Mouse (Mus musculus): ENCODE data around the gene Wbp2. TPM values are rescaled to one million over a fixed set of nuclear protein-coding genes. Genes with fewer than 3 reads are reported as not detected.

Gene Wbp2
- polyA plus RNA-seq, 1 experiment from 2014 or later: 95.4 TPM

- no peaks in the 10 kb centered on the region for H3K27me3 ChIP-seq (ENCODE audit: control insufficient read depth, insufficient read depth, low read depth, low read length)
- 0 out of 2 replicates have a peak overlapping the region, but pooled peaks have one; percentile 0 for H3K27ac ChIP-seq (ENCODE audit: low read length)
- peak; percentile 18; the same call in 1 of the 2 replicates for ATAC-seq (ENCODE audit: low read depth)
- no peak overlapping the region for H3K4me2 ChIP-seq (ENCODE audit: low read depth, low read length)
- H3K9ac ChIP-seq (ENCODE audit: low read length): no peak overlapping the region
- peaks cover 70% of the 10 kb centered on the region for H3K36me3 ChIP-seq (ENCODE audit: control insufficient read depth, insufficient read depth, low read length)
- peaks cover 5% of the 10 kb centered on the region for H3K9me3 ChIP-seq (ENCODE audit: control insufficient read depth, low read length)
- H3K4me3 ChIP-seq (ENCODE audit: low read length): no peak overlapping the region
- no peaks in the 10 kb centered on the region for H3K4me1 ChIP-seq (replicated peaks; ENCODE audit: control insufficient read depth, insufficient read depth, low read length)
- WGBS: 73% methylated on average over 9 of the region's 9 CpGs
Measured at GRCm38 (mm10) chr11:116053510-116054229, 33.1 kb downstream of the Wbp2 start.

- no peak overlapping the region for H3K27ac ChIP-seq (ENCODE audit: low read length)
- H3K36me3 ChIP-seq (ENCODE audit: control insufficient read depth, insufficient read depth, low read length): peaks cover 64% of the 10 kb centered on the region
- H3K9me3 ChIP-seq (ENCODE audit: control insufficient read depth, low read length): peaks cover 5% of the 10 kb centered on the region
- H3K9ac ChIP-seq (ENCODE audit: low read length): no peak overlapping the region
- no peak for ATAC-seq (ENCODE audit: low read depth)
- no peak overlapping the region for H3K4me2 ChIP-seq (ENCODE audit: low read depth, low read length)
- H3K4me1 ChIP-seq (replicated peaks; ENCODE audit: control insufficient read depth, insufficient read depth, low read length): no peaks in the 10 kb centered on the region
- 82% methylated on average over 4 of the region's 4 CpGs for WGBS
- H3K27me3 ChIP-seq (ENCODE audit: control insufficient read depth, insufficient read depth, low read depth, low read length): no peaks in the 10 kb centered on the region
- H3K4me3 ChIP-seq (ENCODE audit: low read length): no peak overlapping the region
Measured at GRCm38 (mm10) chr11:116050196-116050595, 36.6 kb downstream of the Wbp2 start.

GRCm38 (mm10) chr11:116049610-116050009 is 37.2 kb downstream of the Wbp2 start:
- no peak for ATAC-seq (ENCODE audit: low read depth)
- H3K27ac ChIP-seq (ENCODE audit: low read length): no peak overlapping the region
- H3K4me3 ChIP-seq (ENCODE audit: low read length): no peak overlapping the region
- WGBS: 64% methylated on average over 2 of the region's 2 CpGs
- H3K9ac ChIP-seq (ENCODE audit: low read length): no peak overlapping the region
- no peak overlapping the region for H3K4me2 ChIP-seq (ENCODE audit: low read depth, low read length)
- peaks cover 5% of the 10 kb centered on the region for H3K9me3 ChIP-seq (ENCODE audit: control insufficient read depth, low read length)
- H3K36me3 ChIP-seq (ENCODE audit: control insufficient read depth, insufficient read depth, low read length): peaks cover 59% of the 10 kb centered on the region
- no peaks in the 10 kb centered on the region for H3K27me3 ChIP-seq (ENCODE audit: control insufficient read depth, insufficient read depth, low read depth, low read length)
- H3K4me1 ChIP-seq (replicated peaks; ENCODE audit: control insufficient read depth, insufficient read depth, low read length): no peaks in the 10 kb centered on the region

GRCm38 (mm10) chr11:116045173-116045572 is 41.6 kb downstream of the Wbp2 start:
- 92% methylated on average over 6 of the region's 6 CpGs for WGBS
- Histone ChIP-seq H3K36me3 (ENCODE audit: control insufficient read depth, insufficient read depth, low read length) (peaks cover 39% of the 10 kb centered on the region), H3K9me3 (ENCODE audit: control insufficient read depth, low read length) (peaks cover 7% of the 10 kb centered on the region)

GRCm38 (mm10) chr11:116043286-116043685 is 43.5 kb downstream of the Wbp2 start:
- Histone ChIP-seq H3K4me3 (ENCODE audit: low read length) (no peak overlapping the region), H3K4me2 (ENCODE audit: low read depth, low read length) (no peak overlapping the region), H3K36me3 (ENCODE audit: control insufficient read depth, insufficient read depth, low read length) (peaks cover 35% of the 10 kb centered on the region), H3K4me1 (replicated peaks; ENCODE audit: control insufficient read depth, insufficient read depth, low read length) (no peaks in the 10 kb centered on the region), H3K27me3 (ENCODE audit: control insufficient read depth, insufficient read depth, low read depth, low read length) (no peaks in the 10 kb centered on the region), H3K27ac (ENCODE audit: low read length) (no peak overlapping the region), H3K9me3 (ENCODE audit: control insufficient read depth, low read length) (0 out of 2 replicates have a peak, but pooled peaks cover 2% of the 10 kb centered on the region), H3K9ac (ENCODE audit: low read length) (no peak overlapping the region)
- no peak for ATAC-seq (ENCODE audit: low read depth)
- 91% methylated on average over 1 of the region's 1 CpGs for WGBS

More at GRCm38 (mm10) chr11:116045173-116045572, 41.6 kb downstream of the Wbp2 start:
- no peak overlapping the region for H3K27ac ChIP-seq (ENCODE audit: low read length)
- H3K4me3 ChIP-seq (ENCODE audit: low read length): no peak overlapping the region
- H3K9ac ChIP-seq (ENCODE audit: low read length): no peak overlapping the region
- no peaks in the 10 kb centered on the region for H3K27me3 ChIP-seq (ENCODE audit: control insufficient read depth, insufficient read depth, low read depth, low read length)
- no peak for ATAC-seq (ENCODE audit: low read depth)
- H3K4me2 ChIP-seq (ENCODE audit: low read depth, low read length): no peak overlapping the region
- H3K4me1 ChIP-seq (replicated peaks; ENCODE audit: control insufficient read depth, insufficient read depth, low read length): no peaks in the 10 kb centered on the region

- no peak for ATAC-seq (ENCODE audit: low read depth)
- Histone ChIP-seq H3K9ac (ENCODE audit: low read length) (no peak overlapping the region), H3K4me2 (ENCODE audit: low read depth, low read length) (no peak overlapping the region), H3K27me3 (ENCODE audit: control insufficient read depth, insufficient read depth, low read depth, low read length) (no peaks in the 10 kb centered on the region), H3K27ac (ENCODE audit: low read length) (no peak overlapping the region), H3K4me1 (replicated peaks; ENCODE audit: control insufficient read depth, insufficient read depth, low read length) (no peaks in the 10 kb centered on the region), H3K36me3 (ENCODE audit: control insufficient read depth, insufficient read depth, low read length) (peaks cover 28% of the 10 kb centered on the region), H3K9me3 (ENCODE audit: control insufficient read depth, low read length) (0 out of 2 replicates have a peak, but pooled peaks cover 2% of the 10 kb centered on the region), H3K4me3 (ENCODE audit: low read length) (no peak overlapping the region)
- 85% methylated on average over 5 of the region's 5 CpGs for WGBS
Measured at GRCm38 (mm10) chr11:116042372-116043138, 44.2 kb downstream of the Wbp2 start.

GRCm38 (mm10) chr11:116041833-116042232 is 45.0 kb downstream of the Wbp2 start:
- whole genome bisulfite sequencing: 96% methylated on average over 2 of the region's 2 CpGs
- no peak overlapping the region for H3K4me2 ChIP-seq (ENCODE audit: low read depth, low read length)
- no peak for ATAC-seq (ENCODE audit: low read depth)
- 0 out of 2 replicates have a peak, but pooled peaks cover 2% of the 10 kb centered on the region for H3K9me3 ChIP-seq (ENCODE audit: control insufficient read depth, low read length)
- H3K4me3 ChIP-seq (ENCODE audit: low read length): no peak overlapping the region
- H3K9ac ChIP-seq (ENCODE audit: low read length): no peak overlapping the region
- no peaks in the 10 kb centered on the region for H3K4me1 ChIP-seq (replicated peaks; ENCODE audit: control insufficient read depth, insufficient read depth, low read length)
- H3K36me3 ChIP-seq (ENCODE audit: control insufficient read depth, insufficient read depth, low read length): peaks cover 21% of the 10 kb centered on the region
- no peak overlapping the region for H3K27ac ChIP-seq (ENCODE audit: low read length)
- no peaks in the 10 kb centered on the region for H3K27me3 ChIP-seq (ENCODE audit: control insufficient read depth, insufficient read depth, low read depth, low read length)

- no peak overlapping the region for H3K9ac ChIP-seq (ENCODE audit: low read length)
- H3K27me3 ChIP-seq (ENCODE audit: control insufficient read depth, insufficient read depth, low read depth, low read length): no peaks in the 10 kb centered on the region
- H3K9me3 ChIP-seq (ENCODE audit: control insufficient read depth, low read length): 0 out of 2 replicates have a peak, but pooled peaks cover 2% of the 10 kb centered on the region
- H3K4me1 ChIP-seq (replicated peaks; ENCODE audit: control insufficient read depth, insufficient read depth, low read length): no peaks in the 10 kb centered on the region
- no peak for ATAC-seq (ENCODE audit: low read depth)
- peaks cover 17% of the 10 kb centered on the region for H3K36me3 ChIP-seq (ENCODE audit: control insufficient read depth, insufficient read depth, low read length)
- H3K4me3 ChIP-seq (ENCODE audit: low read length): no peak overlapping the region
- no peak overlapping the region for H3K4me2 ChIP-seq (ENCODE audit: low read depth, low read length)
- no peak overlapping the region for H3K27ac ChIP-seq (ENCODE audit: low read length)
- WGBS: 78% methylated on average over 6 of the region's 6 CpGs
Measured at GRCm38 (mm10) chr11:116040593-116040992, 46.2 kb downstream of the Wbp2 start.

GRCm38 (mm10) chr11:116037826-116038225 is 49.0 kb downstream of the Wbp2 start:
- H3K9me3 ChIP-seq (ENCODE audit: control insufficient read depth, low read length): 0 out of 2 replicates have a peak, but pooled peaks cover 2% of the 10 kb centered on the region
- no peaks in the 10 kb centered on the region for H3K27me3 ChIP-seq (ENCODE audit: control insufficient read depth, insufficient read depth, low read depth, low read length)
- H3K4me2 ChIP-seq (ENCODE audit: low read depth, low read length): no peak overlapping the region
- no peak for ATAC-seq (ENCODE audit: low read depth)
- no peak overlapping the region for H3K4me3 ChIP-seq (ENCODE audit: low read length)
- WGBS: 93% methylated on average over 9 of the region's 9 CpGs
- H3K36me3 ChIP-seq (ENCODE audit: control insufficient read depth, insufficient read depth, low read length): peaks cover 15% of the 10 kb centered on the region
- H3K27ac ChIP-seq (ENCODE audit: low read length): no peak overlapping the region
- no peak overlapping the region for H3K9ac ChIP-seq (ENCODE audit: low read length)
- H3K4me1 ChIP-seq (replicated peaks; ENCODE audit: control insufficient read depth, insufficient read depth, low read length): no peaks in the 10 kb centered on the region; the same call in 1 of the 2 replicates

All from lung, embryonic 16.5 days (tissue).